ENCODE assay signal across 10 mouse cellular contexts in genomic region chr1:90208503-90208860, GRCm38 (mm10). TPM values are rescaled to one million over a fixed set of nuclear protein-coding genes. Genes with fewer than 3 reads are reported as not detected.
DNase-seq lines count a peak whose midpoint lies in the region; ATAC-seq and TF ChIP-seq lines count a peak whose summit lies in the region.
"Had no signal": no experiment of that assay in that cellular context is flagged by ENCODE, and none has a peak within 500 bp of the region (broad histone marks: within the 10 kb centered on the region; RNA-seq: fewer than 3 reads in every experiment).

No protein-coding gene starts in this region.

- peak overlapping the region; percentile 60 for H3K4me2 ChIP-seq in kidney, postnatal 0 days (ENCODE audit: low read length)
- peak overlapping the region; percentile 76 for H3K4me2 ChIP-seq in myocyte (ENCODE audit: low read depth)

- no peaks in the 10 kb centered on the region for H3K9me3 ChIP-seq in kidney, postnatal 0 days (replicated peaks; ENCODE audit: low read length)

- intact Hi-C loops in heart, postnatal 10 days (cut with DNase I): loop anchor here (2.0 to 5.0 kb wide), 3 partner anchors 30 to 289 kb away; no protein-coding TSS in a partner anchor

- 53% methylated on average over 9 of the region's 9 CpGs for WGBS in kidney, postnatal 0 days
- 88% methylated on average over 9 of the region's 9 CpGs for WGBS in thymus, adult 2 months

- TF ChIP-seq CTCF in kidney, postnatal 0 days (IDR thresholded peaks at IDR 0.05; ENCODE audit: low read depth): no peak
- TF ChIP-seq CTCF in thymus, adult 2 months (IDR thresholded peaks at IDR 0.05; ENCODE audit: borderline replicate concordance, control insufficient read depth, extremely low read depth, insufficient read depth, low read length, poor library complexity): no peak

- H3K36me3 ChIP-seq in kidney, postnatal 0 days (ENCODE audit: insufficient read depth, low read length): no peaks in the 10 kb centered on the region
- no peaks in the 10 kb centered on the region for H3K36me3 ChIP-seq in myocyte (ENCODE audit: control insufficient read depth, insufficient read depth)
- H3K36me3 ChIP-seq in thymus, adult 2 months (ENCODE audit: control insufficient read depth, insufficient read depth, low read length): no peaks in the 10 kb centered on the region
- H3K36me3 ChIP-seq: G1E had no signal

- peak; percentile 69 for DNase-seq in kidney, postnatal 0 days (ENCODE audit: low spot score)
- DNase-seq in kidney, adult 18-20 months: no peak
- peak; percentile 75 for DNase-seq in fat pad, adult 2 months (ENCODE audit: extremely low read depth, low read depth, low spot score)
- DNase-seq in heart, postnatal 10 days: peak; percentile 66 to 84
- DNase-seq in adrenal gland, adult 18-20 months (ENCODE audit: low spot score in 2 of 2): no peak
- no peak for DNase-seq in left cerebral cortex, adult 18-20 months (ENCODE audit: low spot score in 2 of 2)
- no peak for DNase-seq in thymus, adult 2 months
- DNase-seq: cerebellum, adult 9-10 months had no signal

- H3K9ac ChIP-seq in kidney, postnatal 0 days (ENCODE audit: low read depth, low read length): no peak overlapping the region

- H3K27ac ChIP-seq in kidney, postnatal 0 days: peak overlapping the region; percentile 34; the same call in 1 of the 2 replicates
- no peak overlapping the region for H3K27ac ChIP-seq in thymus, adult 2 months (ENCODE audit: control insufficient read depth, insufficient read depth, low read length)

- ATAC-seq in kidney, postnatal 0 days (replicated peaks; ENCODE audit: low FRiP score, low read depth): no peak

- no peak overlapping the region for H3ac ChIP-seq in myocyte (ENCODE audit: control insufficient read depth, insufficient read length)

- H3K27me3 ChIP-seq in kidney, postnatal 0 days (ENCODE audit: insufficient read depth, low read length): no peaks in the 10 kb centered on the region
- H3K27me3 ChIP-seq in myocyte (ENCODE audit: control insufficient read depth, insufficient read depth, insufficient read length): no peaks in the 10 kb centered on the region
- no peaks in the 10 kb centered on the region; the same call in 1 of the 2 replicates for H3K27me3 ChIP-seq in thymus, adult 2 months (ENCODE audit: control insufficient read depth, insufficient read depth, low read length)

- H3K4me1 ChIP-seq in kidney, postnatal 0 days (replicated peaks; ENCODE audit: insufficient read depth, low read length): peaks cover 34% of the 10 kb centered on the region
- 0 out of 2 replicates have a peak, but pooled peaks cover 2% of the 10 kb centered on the region for H3K4me1 ChIP-seq in thymus, adult 2 months (replicated peaks; ENCODE audit: control insufficient read depth, insufficient read depth, low read length)

- no peak for TF ChIP-seq POLR2A in myocyte (IDR thresholded peaks at IDR 0.05; ENCODE audit: insufficient read length, low read depth)
- no peak for TF ChIP-seq POLR2A in thymus, adult 2 months (IDR thresholded peaks at IDR 0.05; ENCODE audit: control insufficient read depth, extremely low read depth, insufficient read depth, low read length, poor library complexity)

- 0 out of 2 replicates have a peak overlapping the region, but pooled peaks have one; percentile 2 for H3K4me3 ChIP-seq in kidney, postnatal 0 days (replicated peaks; ENCODE audit: low read depth, low read length)
- H3K4me3 ChIP-seq in myocyte: no peak overlapping the region
- H3K4me3 ChIP-seq in thymus, adult 2 months (ENCODE audit: control insufficient read depth, insufficient read depth, low read length): no peak overlapping the region

- peaks cover 71% of the 10 kb centered on the region for H3K79me2 ChIP-seq in myocyte (ENCODE audit: control insufficient read depth, insufficient read depth)

TF ChIP-seq in myocyte, 11 proteins besides CTCF, POLR2A, EP300 and RAD21:
- TF ChIP-seq USF1 (IDR thresholded peaks at IDR 0.05; ENCODE audit: low read depth): no peak
- TF ChIP-seq TCF12 (IDR thresholded peaks at IDR 0.05; ENCODE audit: insufficient read depth, poor library complexity, severe bottlenecking): no peak
- TF ChIP-seq TCF3 (IDR thresholded peaks at IDR 0.05; ENCODE audit: insufficient read length, low read depth): no peak
- TF ChIP-seq SRF (IDR thresholded peaks at IDR 0.05; ENCODE audit: control insufficient read depth, insufficient read length, low read depth): no peak
- peak in 1 of 3 experiments; percentile 21 for TF ChIP-seq MYOD1 (IDR thresholded peaks at IDR 0.05; ENCODE audit: control insufficient read depth in 1 of 3, insufficient read length in 2 of 3, low read depth in 2 of 3)
- no peak for TF ChIP-seq CEBPB (IDR thresholded peaks at IDR 0.05; ENCODE audit: insufficient read depth, poor library complexity, severe bottlenecking)
- no peak for TF ChIP-seq E2F4 (IDR thresholded peaks at IDR 0.05; ENCODE audit: insufficient read depth)
TF ChIP-seq in myocyte: peak in this region for 1.

RNA-seq across cellular contexts. Expression of gene Ackr3, which starts 4.7 kb away (rescaled TPM):
- polyA plus RNA-seq in kidney, postnatal 0 days (2015; fragmentation: Nextera tagmentation; extraction: Ambion mirVana): 52.2 and 52.6 TPM in 2 replicates
- 10 to 100 TPM; 45.4 to 48.9 TPM for total RNA-seq in heart, postnatal 10 days (2021)
- polyA plus RNA-seq in myocyte (2012; fragmentation: generic; extraction: Trizol): 10.8 TPM
- 100 to 1,000 TPM in 1 of 2 experiments, 10 to 100 TPM in 1; 60.6 to 157 TPM for total RNA-seq in adrenal gland, adult 18-20 months (2021)
- 1 to 10 TPM; 7.2 to 7.8 TPM for total RNA-seq in left cerebral cortex, adult 18-20 months (2021)
- 17.1 and 24.7 TPM in 2 replicates for polyA plus RNA-seq in thymus, adult 2 months (2012; rRNA removed)
- polyA plus RNA-seq: G1E had no signal

RNA-seq across cellular contexts. Expression of gene Iqca, which starts 55.3 kb away (rescaled TPM):
- polyA plus RNA-seq in kidney, postnatal 0 days (2015; fragmentation: Nextera tagmentation; extraction: Ambion mirVana): 0.09 TPM in 1 of 2 replicates, not detected in the other
- total RNA-seq in heart, postnatal 10 days (2021): not detected
- 0.02 TPM for polyA plus RNA-seq in myocyte (2012; fragmentation: generic; extraction: Trizol)
- not detected for total RNA-seq in adrenal gland, adult 18-20 months (2021)
- total RNA-seq in left cerebral cortex, adult 18-20 months (2021): under 1 TPM; 0.52 to 0.65 TPM
- polyA plus RNA-seq in thymus, adult 2 months (2012; rRNA removed): 0.14 TPM in 1 of 2 replicates, not detected in the other
- polyA plus RNA-seq: G1E had no signal

Comparison
In these comparisons a context has a peak if more than half of its experiments do, and no peak if none do; other contexts are left out.
1. DNase-seq: peak in kidney, postnatal 0 days (single experiment), fat pad, adult 2 months (single experiment) and heart, postnatal 10 days (2 of 2); none in kidney, adult 18-20 months (single experiment), adrenal gland, adult 18-20 months (0 of 2), left cerebral cortex, adult 18-20 months (0 of 2) and thymus, adult 2 months (single experiment).
2. RNA of gene Ackr3, which starts 4.7 kb away (total RNA-seq): 60.6 to 157 TPM in adrenal gland, adult 18-20 months and 45.4 to 48.9 TPM in heart, postnatal 10 days; 7.2 to 7.8 TPM in left cerebral cortex, adult 18-20 months; every median in the first group is over 4 times any median in the second.